Mouse (Mus musculus) cerebellum, adult 2 months (tissue): ENCODE measurements around the gene Nptx1.

Experiments used
- CTCF ChIP-seq: fragments of 200-500 bp; IDR thresholded peaks from 2 replicates; pipeline ENCODE4 v1.5.1; 2011; ENCODE audit warnings: low read depth, mild to moderate bottlenecking, control low read depth, low read length, moderate library complexity, borderline replicate concordance; ENCODE audit not compliant: insufficient read depth
- POLR2A ChIP-seq: fragments of 200-500 bp; IDR thresholded peaks from 2 replicates; pipeline ENCODE4 v1.6.1; 2011; ENCODE audit warnings: low read length, control low read depth, borderline replicate concordance; ENCODE audit not compliant: insufficient read depth

DNA sequence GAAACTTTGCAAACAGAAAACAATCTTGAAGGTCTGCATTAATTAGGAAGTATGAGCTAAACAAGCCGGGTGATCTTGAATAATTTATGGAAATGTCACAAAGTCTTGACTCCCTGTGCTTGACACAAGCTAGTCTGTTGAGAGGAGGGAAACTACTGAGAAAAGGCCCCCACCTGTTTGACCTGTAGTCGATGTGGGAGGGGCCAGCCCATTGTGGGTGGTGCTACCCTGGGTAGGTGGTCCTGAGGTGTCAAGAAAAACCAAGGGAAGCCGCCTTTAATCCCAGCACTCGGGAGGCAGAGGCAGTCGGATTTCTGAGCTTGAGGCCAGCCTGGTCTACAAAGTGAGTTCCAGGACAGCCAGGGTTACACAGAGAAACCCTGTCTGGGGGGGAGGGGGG lies 18.6 kb upstream of the Nptx1 start:
- TF ChIP-seq POLR2A: no peak
- no peak for TF ChIP-seq CTCF
